Mouse (Mus musculus): ENCODE results near the gene Adh7. TPM values are rescaled to one million over a fixed set of nuclear protein-coding genes. Genes with fewer than 3 reads are reported as not detected.

Adh7 gene
- polyA plus RNA-seq, 1 experiment from 2014 or later, result 0.19 TPM

DNA sequence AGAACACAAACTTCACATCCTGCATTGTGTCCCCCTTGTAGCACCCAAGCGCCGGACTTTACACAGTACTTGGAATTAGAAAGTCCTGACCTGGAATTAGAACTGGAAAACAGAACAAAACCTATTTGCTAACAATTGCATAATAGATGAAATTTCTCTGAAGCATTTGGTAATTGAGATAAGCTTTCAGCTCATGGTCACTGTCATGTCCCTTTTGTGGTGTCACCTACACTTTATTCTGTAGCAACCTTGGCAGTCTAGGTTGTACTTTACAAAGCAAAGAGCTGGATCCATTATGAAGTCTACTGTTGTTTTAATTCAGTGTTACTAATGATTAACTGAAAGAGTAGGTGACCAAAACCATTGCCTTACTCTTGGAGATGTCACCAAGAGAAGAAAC lies 9.5 kb downstream of the Adh7 start:
- no peaks in the 10 kb centered on the region for H3K9me3 ChIP-seq
- H3K4me1 ChIP-seq, result 0 out of 2 replicates have a peak, but pooled peaks cover 4% of the 10 kb centered on the region
- H3K4me3 ChIP-seq, result no peak overlapping the region
- no peaks in the 10 kb centered on the region for H3K27me3 ChIP-seq (ENCODE audit: insufficient read depth, poor library complexity, severe bottlenecking)
- no peak for DNase-seq (ENCODE audit: low spot score)
- H3K27ac ChIP-seq, result no peak overlapping the region
- H3K36me3 ChIP-seq, result no peaks in the 10 kb centered on the region
- WGBS, result 85% methylated on average over 2 of the region's 2 CpGs

DNA sequence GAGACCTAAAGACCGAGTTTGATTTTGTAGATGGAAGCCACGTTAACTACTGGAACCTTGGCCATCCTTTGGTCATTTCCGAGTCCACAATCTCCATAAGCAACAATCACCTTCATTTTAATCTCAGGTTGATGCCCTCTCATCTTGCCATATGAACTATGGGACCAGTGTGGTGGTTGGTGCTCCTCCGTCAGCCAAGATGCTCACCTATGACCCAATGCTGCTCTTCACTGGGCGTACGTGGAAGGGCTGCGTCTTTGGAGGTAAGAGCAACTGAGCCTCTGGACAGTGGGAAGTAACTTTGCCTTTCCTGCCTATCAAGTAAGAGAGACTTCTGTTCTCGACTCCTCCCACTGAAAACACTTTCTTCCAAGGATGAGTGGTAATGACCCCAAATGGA lies 10.2 kb downstream of the Adh7 start:
- Histone ChIP-seq H3K9me3 (no peaks in the 10 kb centered on the region), H3K36me3 (no peaks in the 10 kb centered on the region), H3K4me1 (0 out of 2 replicates have a peak, but pooled peaks cover 4% of the 10 kb centered on the region), H3K4me3 (no peak overlapping the region), H3K27ac (no peak overlapping the region), H3K27me3 (ENCODE audit: insufficient read depth, poor library complexity, severe bottlenecking) (no peaks in the 10 kb centered on the region)
- peak; percentile 61 for DNase-seq (ENCODE audit: low spot score)
- 86% methylated on average over 8 of the region's 8 CpGs for WGBS

DNA sequence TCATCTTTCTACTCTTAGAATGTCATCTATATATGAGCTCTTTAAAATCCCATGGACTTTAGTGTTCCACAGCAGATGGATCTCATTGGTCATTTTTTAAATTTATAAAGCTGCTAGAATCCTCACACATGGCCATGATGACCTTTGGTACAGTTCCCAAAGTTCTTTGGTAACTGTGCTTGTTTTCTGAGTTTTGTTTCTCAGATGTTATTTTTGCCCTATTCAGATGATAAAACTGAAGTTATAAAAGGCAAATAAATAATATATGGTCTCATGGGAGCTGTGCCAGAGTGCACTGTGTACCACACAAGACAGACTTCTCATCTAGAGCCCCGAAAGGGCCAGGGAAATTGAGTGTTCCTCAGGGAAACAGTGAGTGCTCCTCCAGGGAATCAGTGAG lies 11.9 kb downstream of the Adh7 start:
- no peaks in the 10 kb centered on the region for H3K36me3 ChIP-seq
- H3K4me3 ChIP-seq, result no peak overlapping the region
- 86% methylated on average over 1 of the region's 1 CpGs for WGBS
- 0 out of 2 replicates have a peak, but pooled peaks cover 4% of the 10 kb centered on the region for H3K4me1 ChIP-seq
- no peaks in the 10 kb centered on the region for H3K9me3 ChIP-seq
- no peaks in the 10 kb centered on the region for H3K27me3 ChIP-seq (ENCODE audit: insufficient read depth, poor library complexity, severe bottlenecking)
- H3K27ac ChIP-seq, result no peak overlapping the region
- DNase-seq (ENCODE audit: low spot score), result peak; percentile 47

DNA sequence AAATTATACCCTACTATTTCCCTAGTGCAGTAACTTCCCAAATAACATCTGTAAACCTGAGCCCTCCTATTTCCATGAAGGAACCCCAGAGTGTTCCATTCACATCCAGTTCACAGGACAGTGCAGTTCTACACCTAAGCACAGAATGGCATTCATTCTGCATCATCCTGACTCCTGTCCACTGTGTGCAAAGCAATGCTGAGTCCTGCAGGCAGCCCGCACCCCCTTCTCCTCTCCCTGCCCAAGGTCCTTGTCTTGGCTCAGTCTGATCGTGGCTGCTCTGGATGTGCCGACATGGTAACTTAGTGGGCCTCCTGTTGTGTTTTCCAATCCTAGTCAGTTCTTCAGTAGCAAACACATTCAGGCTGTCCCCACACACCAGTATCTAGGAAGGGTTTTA lies 12.7 kb downstream of the Adh7 start:
- WGBS, result 78% methylated on average over 3 of the region's 3 CpGs
- Histone ChIP-seq H3K27me3 (ENCODE audit: insufficient read depth, poor library complexity, severe bottlenecking) (no peaks in the 10 kb centered on the region), H3K9me3 (no peaks in the 10 kb centered on the region), H3K36me3 (no peaks in the 10 kb centered on the region), H3K27ac (no peak overlapping the region), H3K4me3 (no peak overlapping the region), H3K4me1 (0 out of 2 replicates have a peak, but pooled peaks cover 4% of the 10 kb centered on the region)
- DNase-seq (ENCODE audit: low spot score), result peak; percentile 57

DNA sequence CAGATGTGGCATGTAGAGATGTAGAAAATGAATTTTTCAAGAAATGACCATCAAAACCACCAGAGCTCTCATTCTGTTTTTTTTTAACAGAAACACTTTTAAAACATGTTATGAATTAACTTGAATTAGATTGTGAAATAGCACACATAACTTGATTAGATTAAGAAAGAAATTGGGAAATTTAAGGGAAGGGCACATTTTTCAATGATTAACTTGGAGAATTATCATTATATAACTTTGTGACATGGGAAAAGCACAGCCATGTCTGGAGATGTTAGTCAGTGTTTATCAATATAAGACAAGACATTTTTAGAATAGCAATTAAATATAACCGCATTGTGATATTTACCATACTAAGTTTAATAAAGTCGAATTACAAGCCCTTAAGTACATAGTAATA lies 14.0 kb downstream of the Adh7 start:
- Histone ChIP-seq H3K4me3 (no peak overlapping the region), H3K9me3 (no peaks in the 10 kb centered on the region), H3K27me3 (ENCODE audit: insufficient read depth, poor library complexity, severe bottlenecking) (no peaks in the 10 kb centered on the region), H3K36me3 (no peaks in the 10 kb centered on the region), H3K4me1 (no peaks in the 10 kb centered on the region), H3K27ac (no peak overlapping the region)
- 86% methylated on average over 2 of the region's 2 CpGs for WGBS
- DNase-seq (ENCODE audit: low spot score), result no peak

DNA sequence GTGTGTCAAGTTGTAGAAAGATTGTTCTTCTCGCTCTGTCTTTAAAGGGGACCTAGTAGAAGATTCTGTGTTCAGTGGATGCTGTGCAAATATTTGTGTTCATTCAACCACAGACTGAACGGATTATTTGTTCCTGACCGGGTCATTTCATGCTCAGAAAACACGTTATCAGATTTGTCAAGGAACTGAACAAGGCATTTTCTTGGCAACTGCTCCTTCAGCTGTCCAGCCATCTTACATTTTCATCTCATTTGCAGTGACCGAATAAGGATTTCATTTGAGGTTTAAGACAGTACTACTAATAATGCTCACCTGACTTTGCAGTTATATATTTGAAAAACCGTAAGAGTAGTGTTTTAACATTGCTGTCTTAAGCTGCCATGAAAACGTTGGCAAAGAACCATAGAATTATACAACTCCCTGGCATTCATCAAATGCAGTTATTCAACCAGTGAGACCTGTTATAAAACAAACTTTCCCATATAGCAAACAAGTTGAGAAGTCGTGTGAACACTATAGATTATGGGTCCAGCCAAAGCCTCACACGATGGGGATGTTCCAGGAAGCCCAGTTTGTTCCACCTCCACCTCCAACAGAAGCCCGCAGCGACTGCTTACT lies 19.1 kb downstream of the Adh7 start:
- 77% methylated on average over 11 of the region's 11 CpGs for WGBS
- H3K4me3 ChIP-seq, result no peak overlapping the region
- H3K36me3 ChIP-seq, result no peaks in the 10 kb centered on the region
- no peak overlapping the region for H3K27ac ChIP-seq
- DNase-seq (ENCODE audit: low spot score), result peak; percentile 47
- H3K4me1 ChIP-seq, result no peaks in the 10 kb centered on the region
- H3K9me3 ChIP-seq, result no peaks in the 10 kb centered on the region
- no peaks in the 10 kb centered on the region for H3K27me3 ChIP-seq (ENCODE audit: insufficient read depth, poor library complexity, severe bottlenecking)

DNA sequence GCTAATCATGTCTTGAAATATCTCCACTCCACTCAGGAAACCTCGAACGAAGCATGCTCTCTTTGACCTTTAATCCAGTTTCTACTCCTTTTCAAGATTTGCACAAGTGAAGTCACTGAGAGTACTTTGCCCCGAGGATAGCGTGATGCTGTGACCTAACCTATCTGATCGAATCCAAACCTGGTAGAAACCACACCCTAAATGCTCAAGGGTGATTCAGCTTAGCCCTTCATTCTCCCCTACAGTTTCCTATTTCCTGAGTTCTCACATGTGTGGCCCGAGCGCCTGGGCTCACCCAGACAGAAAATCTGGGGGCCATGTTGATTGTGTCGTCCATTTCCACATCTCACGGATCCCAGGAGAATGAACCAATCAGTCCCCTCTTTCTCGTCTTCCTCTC lies 20.5 kb downstream of the Adh7 start:
- no peaks in the 10 kb centered on the region for H3K36me3 ChIP-seq
- no peaks in the 10 kb centered on the region for H3K27me3 ChIP-seq (ENCODE audit: insufficient read depth, poor library complexity, severe bottlenecking)
- H3K9me3 ChIP-seq, result no peaks in the 10 kb centered on the region
- H3K4me1 ChIP-seq, result no peaks in the 10 kb centered on the region
- H3K27ac ChIP-seq, result no peak overlapping the region
- WGBS, result 77% methylated on average over 10 of the region's 10 CpGs
- DNase-seq (ENCODE audit: low spot score), result peak; percentile 59
- H3K4me3 ChIP-seq, result no peak overlapping the region

DNA sequence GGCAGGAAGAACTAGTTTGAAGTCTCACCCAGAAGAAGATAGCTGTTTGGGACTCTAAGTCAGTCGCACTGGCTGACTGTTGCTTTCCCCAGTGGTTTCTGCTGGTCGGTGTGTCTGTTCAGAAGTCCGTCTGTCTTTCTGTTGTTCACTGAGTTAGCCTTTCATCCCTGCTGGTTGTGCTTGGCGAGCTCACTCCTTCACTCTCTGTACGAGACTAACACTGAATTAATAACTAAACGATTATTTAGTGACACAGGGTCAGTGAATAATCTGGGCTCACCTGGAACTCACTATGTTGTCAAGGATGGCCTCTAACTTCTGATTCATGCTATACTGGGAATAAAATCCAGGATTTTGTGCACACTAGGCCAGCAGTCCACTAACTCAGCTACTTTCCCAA lies 21.9 kb downstream of the Adh7 start:
- H3K9me3 ChIP-seq, result no peaks in the 10 kb centered on the region
- H3K27me3 ChIP-seq (ENCODE audit: insufficient read depth, poor library complexity, severe bottlenecking), result no peaks in the 10 kb centered on the region
- no peaks in the 10 kb centered on the region for H3K36me3 ChIP-seq
- peak; percentile 45 for DNase-seq (ENCODE audit: low spot score)
- H3K27ac ChIP-seq, result no peak overlapping the region
- 87% methylated on average over 6 of the region's 6 CpGs for WGBS
- no peak overlapping the region for H3K4me3 ChIP-seq
- H3K4me1 ChIP-seq, result no peaks in the 10 kb centered on the region

DNA sequence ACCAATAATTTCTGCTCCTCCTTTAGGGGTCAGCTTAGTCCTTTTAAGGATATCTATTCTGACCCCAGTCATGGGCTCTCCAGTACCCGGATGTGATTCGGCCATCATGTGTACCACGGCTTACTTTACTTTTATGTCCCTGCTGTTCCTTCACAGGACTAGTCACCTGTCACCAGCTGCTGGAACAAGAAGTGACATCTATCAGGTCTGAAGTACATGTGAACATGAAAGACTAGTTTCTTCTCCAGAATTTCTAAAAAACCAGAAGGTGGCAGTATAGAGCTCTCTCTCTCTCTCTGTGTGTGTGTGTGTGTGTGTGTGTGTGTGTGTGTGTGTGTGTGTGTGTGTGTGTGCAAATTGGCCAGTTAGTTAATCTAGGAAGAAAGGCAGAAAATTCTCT lies 22.9 kb downstream of the Adh7 start:
- 76% methylated on average over 3 of the region's 3 CpGs for WGBS
- no peaks in the 10 kb centered on the region for H3K27me3 ChIP-seq (ENCODE audit: insufficient read depth, poor library complexity, severe bottlenecking)
- H3K36me3 ChIP-seq, result no peaks in the 10 kb centered on the region
- peak; percentile 58 for DNase-seq (ENCODE audit: low spot score)
- no peak overlapping the region for H3K27ac ChIP-seq
- no peaks in the 10 kb centered on the region for H3K4me1 ChIP-seq
- no peak overlapping the region for H3K4me3 ChIP-seq
- no peaks in the 10 kb centered on the region for H3K9me3 ChIP-seq

DNA sequence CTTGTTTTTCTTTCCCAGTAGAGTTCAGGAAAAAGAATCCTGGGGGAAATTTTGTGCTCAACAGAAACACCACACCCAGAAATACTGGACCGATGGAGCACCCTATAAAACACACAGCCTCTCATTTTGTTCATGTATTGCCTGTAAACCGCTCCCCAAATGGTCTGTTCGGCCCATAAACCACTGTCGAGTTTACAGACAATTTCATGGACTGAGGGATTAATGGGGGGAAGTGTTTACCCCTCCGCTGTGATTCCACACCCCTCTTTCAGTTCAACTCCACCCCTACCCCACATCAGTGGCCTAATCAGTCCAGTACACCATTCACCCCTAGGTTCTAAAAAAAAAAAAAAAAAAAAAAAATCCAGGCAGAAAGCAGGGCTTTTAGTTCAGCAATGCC lies 23.4 kb downstream of the Adh7 start:
- H3K36me3 ChIP-seq, result no peaks in the 10 kb centered on the region
- WGBS, result 86% methylated on average over 5 of the region's 5 CpGs
- DNase-seq (ENCODE audit: low spot score), result peak; percentile 63
- no peak overlapping the region for H3K4me3 ChIP-seq
- no peak overlapping the region for H3K27ac ChIP-seq
- no peaks in the 10 kb centered on the region for H3K27me3 ChIP-seq (ENCODE audit: insufficient read depth, poor library complexity, severe bottlenecking)
- H3K4me1 ChIP-seq, result no peaks in the 10 kb centered on the region
- H3K9me3 ChIP-seq, result no peaks in the 10 kb centered on the region

DNA sequence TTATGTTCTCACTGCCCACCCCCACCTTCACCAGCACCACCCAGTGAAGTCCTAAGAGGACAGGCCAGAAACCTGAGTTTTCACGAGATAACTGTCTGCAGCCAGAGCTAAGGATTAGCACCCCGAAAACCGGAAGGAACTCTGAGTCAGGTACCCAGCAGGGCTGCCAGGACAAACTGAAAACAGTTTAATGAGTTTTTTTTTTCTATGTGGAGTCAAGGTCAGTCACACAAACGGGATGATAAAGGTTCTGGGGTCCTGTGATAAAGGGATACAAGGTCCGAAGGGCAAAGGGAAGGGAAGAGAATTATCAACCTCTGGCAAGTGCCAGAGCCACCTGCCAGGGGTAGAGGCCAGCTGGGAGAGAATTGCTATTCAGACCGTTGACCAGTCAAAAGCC lies 23.8 kb downstream of the Adh7 start:
- Histone ChIP-seq H3K4me3 (no peak overlapping the region), H3K27me3 (ENCODE audit: insufficient read depth, poor library complexity, severe bottlenecking) (no peaks in the 10 kb centered on the region), H3K4me1 (no peaks in the 10 kb centered on the region), H3K27ac (no peak overlapping the region), H3K9me3 (no peaks in the 10 kb centered on the region), H3K36me3 (no peaks in the 10 kb centered on the region)
- WGBS, result 33% methylated on average over 6 of the region's 6 CpGs
- DNase-seq (ENCODE audit: low spot score), result peak; percentile 54

DNA sequence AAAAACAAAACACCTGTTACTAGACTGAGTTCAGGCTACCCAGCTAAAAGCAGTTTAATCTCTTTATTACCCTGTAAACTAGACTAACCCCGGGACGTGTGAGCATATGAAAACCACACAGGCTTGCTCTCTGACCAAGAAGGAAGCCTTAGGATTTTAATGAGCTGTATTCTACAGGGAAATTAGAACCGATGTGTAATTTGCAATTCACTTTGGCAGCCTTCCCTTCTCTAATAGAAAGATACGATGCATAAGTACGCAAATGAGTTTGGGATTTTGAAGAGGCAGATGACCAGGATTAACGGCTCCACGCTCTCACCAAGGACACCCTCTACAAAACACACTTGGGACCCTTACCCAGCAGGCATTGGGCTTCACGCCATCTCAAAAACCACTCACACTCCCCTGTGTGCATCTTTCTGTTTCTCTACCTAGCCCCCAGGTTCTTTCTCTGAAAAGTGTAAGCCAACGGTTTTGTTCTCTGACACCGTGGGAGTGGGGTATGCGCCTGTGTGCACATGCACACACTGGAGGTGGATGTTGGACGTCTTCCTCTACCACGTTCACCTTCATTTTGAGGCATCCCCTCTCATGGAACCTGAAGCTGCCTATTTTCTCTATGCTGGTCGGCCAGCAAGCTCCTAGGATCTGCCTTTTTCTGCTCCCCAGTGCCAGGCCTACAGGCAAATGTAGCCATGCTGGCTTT lies 24.6 kb downstream of the Adh7 start:
- WGBS, result 85% methylated on average over 14 of the region's 14 CpGs
- Histone ChIP-seq H3K36me3 (no peaks in the 10 kb centered on the region), H3K4me1 (no peaks in the 10 kb centered on the region), H3K4me3 (no peak overlapping the region), H3K9me3 (no peaks in the 10 kb centered on the region), H3K27ac (no peak overlapping the region; the same call in 1 of the 2 replicates), H3K27me3 (ENCODE audit: insufficient read depth, poor library complexity, severe bottlenecking) (no peaks in the 10 kb centered on the region)
- DNase-seq (ENCODE audit: low spot score), result peak; percentile 41

DNA sequence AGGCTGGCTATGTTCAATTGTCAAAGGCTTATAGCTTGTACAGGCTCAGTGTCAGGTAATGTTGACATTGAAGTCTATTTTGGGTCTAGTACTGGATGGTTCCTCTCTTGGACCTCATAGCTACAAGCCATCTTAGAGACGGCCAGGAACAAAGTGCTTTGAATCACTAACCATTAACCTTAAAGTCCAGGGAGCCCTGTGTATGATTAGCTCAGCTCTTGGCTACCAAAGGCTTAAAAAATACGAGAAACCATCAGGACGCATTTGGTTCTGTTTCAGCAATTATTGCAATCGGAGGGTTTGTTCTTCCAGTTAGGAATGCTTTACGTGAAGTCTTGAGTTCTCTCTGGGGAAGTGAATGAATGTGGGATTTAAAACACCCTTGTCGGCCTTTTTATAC lies 25.4 kb downstream of the Adh7 start:
- DNase-seq (ENCODE audit: low spot score), result no peak
- H3K9me3 ChIP-seq, result no peaks in the 10 kb centered on the region
- H3K36me3 ChIP-seq, result no peaks in the 10 kb centered on the region
- H3K27ac ChIP-seq, result no peak overlapping the region
- no peaks in the 10 kb centered on the region for H3K4me1 ChIP-seq
- no peaks in the 10 kb centered on the region for H3K27me3 ChIP-seq (ENCODE audit: insufficient read depth, poor library complexity, severe bottlenecking)
- 88% methylated on average over 6 of the region's 6 CpGs for WGBS
- no peak overlapping the region for H3K4me3 ChIP-seq

Data from heart, embryonic 10.5 days (tissue).